Mouse (Mus musculus): ENCODE measurements around the gene Clcnkb.

Gene Clcnkb

DNA sequence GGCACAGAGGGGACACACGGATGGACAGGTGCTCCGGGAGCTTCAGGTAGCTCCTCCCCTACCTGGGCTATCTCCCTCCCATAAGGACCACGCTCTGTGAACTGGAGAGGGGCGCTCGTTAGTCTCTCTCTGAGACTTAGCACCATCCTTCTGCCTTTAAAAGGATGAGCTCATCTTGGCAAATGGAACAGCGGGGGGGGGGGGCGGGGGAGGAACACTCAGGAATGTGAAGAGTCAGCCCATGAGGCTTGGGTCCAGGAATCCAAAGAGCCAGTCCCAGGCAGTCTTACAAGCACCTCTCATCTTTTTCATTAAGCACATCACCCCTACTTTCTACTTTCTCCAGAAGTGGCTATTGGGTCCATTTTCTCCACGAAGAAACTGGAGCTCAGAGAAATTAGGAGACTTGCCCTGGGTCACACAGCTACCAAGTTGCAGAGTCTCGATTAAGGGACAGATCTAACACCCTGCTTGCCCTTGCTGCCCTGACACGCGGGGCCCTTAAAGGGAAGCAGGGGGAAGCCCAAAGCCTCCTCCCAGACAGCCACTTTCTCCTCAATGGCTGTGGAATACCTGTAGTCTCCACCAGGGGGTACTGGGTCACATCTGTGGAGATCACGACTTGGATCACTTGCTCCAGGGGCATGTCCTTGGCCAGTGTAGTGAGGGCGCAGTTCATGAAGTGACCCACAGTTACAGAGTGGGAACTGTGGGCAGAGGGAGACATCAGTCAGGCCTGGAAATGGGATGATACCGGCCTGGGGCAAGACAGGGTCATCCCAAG, 9.1 kb downstream of the Clcnkb start:
- no peak for DNase-seq (ENCODE audit: extremely low spot score, low spot score)

DNA sequence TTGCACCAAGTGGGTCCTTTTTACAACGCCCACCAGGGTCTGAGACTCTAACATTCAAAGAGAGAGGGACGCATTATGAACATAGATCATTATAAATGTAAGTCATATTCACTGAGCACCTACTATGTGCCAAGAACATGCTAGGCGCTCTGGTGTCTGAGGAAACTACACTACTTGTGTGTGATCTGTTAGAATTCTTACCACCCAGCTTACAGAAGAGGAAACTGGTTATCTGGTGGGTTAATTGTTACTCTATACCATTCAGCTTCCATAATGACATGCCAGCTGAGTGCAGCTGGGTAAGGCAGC, 10.5 kb downstream of the Clcnkb start:
- no peak for DNase-seq (ENCODE audit: extremely low spot score, low spot score)

DNA sequence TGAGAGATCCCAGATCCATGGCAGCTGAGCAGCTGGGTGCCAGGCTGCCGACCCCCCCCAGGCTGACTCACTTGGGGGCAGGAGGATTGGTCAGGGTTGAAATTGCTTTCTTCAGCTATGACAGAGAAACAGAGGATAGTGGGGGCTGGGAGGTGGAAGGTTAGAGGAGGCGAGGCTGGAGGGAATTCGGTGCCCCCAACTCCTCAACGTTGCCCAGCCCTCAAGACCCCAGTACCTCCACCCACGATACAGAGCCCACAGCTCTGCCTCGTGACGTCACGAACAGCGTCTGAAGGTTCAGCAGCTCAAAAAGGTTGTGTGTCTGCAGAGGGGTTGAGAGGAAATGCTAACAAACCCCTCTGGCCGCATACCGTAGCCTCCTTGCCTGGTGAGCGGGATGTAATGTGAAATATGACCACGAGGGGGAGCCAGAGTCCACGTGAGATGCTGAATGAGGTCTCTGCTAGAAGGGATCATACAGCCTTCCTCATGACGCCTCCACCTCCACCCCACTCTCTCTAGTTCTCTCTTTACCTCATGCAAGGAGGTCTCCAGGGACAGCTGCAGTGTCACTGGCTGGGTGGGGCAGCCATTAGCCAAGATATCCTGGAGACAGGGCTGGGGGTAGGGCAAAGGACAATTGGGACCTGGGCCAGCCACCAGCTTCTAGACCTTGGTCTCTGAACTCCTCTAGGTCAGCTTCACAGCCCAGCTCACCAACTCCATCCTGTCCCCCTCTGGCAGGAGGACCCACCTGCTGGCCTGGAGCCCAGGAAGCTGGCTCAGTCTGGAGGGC, 11.1 kb downstream of the Clcnkb start:
- DNase-seq (ENCODE audit: extremely low spot score, low spot score), result peak; percentile 92

DNA sequence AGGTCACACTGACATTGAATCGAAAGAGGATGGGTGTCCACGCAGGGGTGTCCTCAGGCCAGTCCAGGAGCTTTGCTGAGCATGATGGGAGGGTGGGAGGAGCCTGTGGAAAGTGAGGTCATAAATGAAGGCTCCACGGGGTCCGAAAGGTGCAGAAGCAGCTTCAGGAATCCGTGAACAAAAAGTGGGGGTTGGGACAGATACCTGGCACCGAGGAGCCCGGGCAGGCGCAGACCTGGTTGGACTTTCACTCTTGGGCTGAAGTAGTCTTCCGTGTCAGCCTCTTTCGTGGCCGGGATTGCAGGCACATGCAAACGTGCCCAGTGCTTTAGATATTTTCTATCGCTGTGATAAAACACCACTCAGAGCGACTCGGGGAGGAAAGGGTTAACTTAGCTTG, 15.6 kb downstream of the Clcnkb start:
- no peak for DNase-seq (ENCODE audit: extremely low spot score, low spot score)

DNA sequence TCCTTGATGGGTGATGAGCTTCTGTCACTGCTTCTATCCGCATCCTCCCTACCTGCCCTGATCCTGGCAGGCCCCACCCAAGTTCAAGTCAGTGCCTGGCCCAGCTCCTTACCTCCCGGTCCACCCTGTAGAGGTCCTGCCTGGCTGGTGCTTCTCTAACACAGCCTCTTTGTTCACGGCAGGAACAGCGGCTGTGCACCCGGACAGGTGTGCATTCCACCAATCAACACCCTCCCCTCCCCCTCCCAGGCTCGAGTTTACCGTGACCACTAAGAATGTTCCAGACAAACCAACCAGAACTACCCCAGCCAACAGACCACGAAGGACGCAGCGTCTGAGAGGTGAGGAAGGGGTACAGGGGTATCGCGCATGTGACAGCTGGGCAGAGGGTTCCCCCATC, 17.3 kb downstream of the Clcnkb start, which contains the start of gene Clcnka:
Clcnka (minus strand) TSS at position 180 of the 400 bp plus-strand sequence.
- DNase-seq (ENCODE audit: extremely low spot score, low spot score), result no peak

DNA sequence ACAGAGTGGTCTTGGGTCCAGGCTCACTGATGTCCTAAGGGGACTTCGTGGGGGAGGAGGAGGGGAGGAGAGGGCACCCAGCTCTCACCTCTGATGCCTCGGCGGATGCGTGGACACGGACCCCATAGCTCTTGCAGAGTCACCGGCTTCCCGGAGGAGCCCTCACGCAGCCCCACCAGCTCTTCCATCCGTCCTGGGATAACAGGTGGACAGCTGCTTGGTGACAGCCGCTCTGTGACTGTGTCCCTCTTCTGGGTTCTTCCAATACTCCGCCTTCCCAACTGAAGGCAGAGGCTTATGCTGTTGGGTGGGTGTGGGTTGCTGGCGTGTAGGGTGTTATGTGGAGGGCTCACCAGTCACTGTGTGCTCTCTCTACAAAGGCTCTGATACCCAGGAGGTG, 18.0 kb downstream of the Clcnkb start:
- DNase-seq (ENCODE audit: extremely low spot score, low spot score), result no peak

DNA sequence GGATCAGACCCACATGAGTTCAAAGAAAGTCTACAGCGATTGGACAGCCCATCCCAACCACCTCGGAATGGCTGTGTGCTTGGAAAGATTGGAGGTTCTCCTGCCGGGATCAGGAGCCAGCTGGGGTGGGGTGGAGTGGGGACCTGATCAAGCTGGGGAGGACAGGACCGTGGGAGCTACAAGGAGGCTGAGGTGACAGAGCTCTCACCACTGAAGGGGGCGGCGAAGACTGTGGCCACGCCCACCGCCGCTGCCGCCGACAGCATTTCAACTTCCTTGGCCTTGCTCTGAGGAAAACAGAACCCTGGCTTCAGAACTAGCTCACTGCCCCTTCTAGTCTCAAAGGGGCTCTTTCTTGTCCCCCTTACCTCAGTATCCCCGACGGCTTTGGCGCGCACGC, 21.1 kb downstream of the Clcnkb start:
- no peak for DNase-seq (ENCODE audit: extremely low spot score, low spot score)

DNA sequence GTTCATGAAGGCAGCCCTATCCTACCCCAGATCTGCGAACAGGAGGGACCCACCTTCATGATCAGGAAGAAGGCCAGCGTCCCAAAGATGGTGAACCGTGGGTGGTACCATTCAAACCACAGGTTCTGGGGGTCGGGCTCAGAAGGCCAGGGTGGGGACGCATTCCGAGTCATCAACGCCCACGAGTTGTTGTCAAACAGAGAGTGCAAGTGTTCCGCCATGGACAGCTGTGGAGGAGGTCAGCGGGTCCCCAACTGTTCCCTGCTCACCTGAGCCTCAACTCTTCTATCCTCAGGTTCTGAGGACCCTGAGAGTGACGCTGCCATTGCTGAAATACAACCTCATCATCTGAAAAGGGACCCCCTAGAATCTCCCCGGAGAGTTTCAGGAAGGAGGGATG, 24.5 kb downstream of the Clcnkb start:
- DNase-seq (ENCODE audit: extremely low spot score, low spot score), result no peak

DNA sequence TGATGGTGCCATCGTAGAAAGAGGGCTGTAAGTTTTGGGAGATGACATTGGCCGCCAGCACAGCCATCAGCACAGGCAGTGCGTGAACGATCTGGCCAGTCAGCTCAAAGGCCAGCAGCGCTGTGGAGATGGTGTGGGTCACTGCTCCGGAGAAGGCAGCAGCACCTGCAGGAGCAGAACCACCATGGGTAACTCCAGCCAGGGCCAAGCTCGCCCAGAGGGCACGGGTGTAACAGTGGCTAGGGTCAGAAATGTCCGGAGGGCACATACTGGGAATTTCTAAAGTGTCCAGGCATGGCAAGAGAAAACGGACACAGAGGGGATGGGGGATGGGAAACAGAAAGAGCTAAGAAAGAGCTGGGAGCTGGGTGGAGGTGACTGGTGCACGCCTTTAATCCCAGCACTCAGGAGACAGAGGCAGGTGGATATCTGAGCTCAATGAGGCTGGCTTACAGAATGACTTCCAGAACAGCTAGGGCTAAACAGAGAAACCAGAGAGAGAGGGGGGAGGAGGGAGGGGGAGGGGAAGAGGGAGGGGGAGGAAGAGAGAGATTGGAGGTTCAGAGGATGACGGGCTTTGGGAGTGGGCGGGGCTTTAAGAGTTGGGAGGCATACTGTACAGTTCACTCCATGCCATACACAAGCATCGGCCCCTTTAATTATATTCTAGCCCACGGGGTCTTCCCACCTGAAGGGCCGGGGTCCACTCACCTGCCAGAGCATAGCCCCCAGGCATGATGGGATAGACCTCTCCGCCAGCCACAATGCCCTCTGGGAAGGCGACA, 26.3 kb downstream of the Clcnkb start:
- no peak for DNase-seq (ENCODE audit: extremely low spot score, low spot score)

DNA sequence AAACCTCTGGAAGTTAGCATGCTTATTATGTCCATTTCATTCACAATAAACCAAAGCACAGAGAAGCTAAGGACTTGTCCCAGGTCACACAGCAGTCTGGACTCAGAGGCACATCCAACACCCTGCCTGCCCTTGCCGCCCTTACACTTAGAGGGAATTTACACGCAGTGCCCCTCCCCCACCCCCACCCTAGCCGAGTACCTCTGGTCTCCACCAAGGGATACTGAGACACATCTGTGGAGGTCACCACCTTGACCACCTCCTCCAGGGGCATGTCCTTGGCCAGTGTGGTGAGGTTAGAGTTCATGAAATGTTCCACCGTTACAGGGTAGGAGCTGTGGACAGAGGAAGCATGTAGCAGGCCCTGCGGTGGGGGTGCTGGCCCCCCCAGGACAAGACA, 27.9 kb downstream of the Clcnkb start:
- no peak for DNase-seq (ENCODE audit: extremely low spot score, low spot score)

DNA sequence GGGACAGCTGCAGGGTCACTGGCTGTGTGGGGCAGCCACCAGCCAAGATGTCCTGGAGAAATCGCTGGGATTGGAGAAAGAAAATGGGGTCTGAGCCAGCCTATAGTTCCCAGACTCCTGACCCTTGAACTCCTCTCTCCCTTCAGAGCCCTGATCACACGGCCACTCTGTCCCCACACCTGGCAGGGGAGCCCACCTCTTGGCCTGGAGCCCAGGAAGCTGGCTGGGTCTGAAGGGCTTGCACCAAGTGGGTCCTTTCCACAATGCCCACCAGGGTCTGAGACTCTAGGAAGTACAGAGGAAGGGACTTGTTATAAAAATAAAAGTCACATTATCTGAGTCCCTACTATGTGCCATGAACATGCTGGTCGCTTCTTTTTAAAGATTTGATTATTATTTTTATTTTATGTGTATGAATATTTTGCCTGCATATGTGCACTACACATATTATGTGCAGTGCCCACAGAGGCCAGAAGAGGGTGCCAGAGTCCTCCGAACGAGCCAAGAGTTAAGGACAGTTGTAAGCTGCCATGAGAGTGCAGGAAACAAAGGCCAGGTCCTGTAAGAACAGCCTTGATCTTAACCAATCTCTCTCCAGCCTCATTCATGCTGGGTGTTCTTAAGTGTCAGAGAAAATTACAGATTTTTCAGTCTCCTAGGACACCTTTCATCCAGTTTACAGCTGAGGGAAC, 28.6 kb downstream of the Clcnkb start:
- peak; percentile 85 for DNase-seq (ENCODE audit: extremely low spot score, low spot score)

DNA sequence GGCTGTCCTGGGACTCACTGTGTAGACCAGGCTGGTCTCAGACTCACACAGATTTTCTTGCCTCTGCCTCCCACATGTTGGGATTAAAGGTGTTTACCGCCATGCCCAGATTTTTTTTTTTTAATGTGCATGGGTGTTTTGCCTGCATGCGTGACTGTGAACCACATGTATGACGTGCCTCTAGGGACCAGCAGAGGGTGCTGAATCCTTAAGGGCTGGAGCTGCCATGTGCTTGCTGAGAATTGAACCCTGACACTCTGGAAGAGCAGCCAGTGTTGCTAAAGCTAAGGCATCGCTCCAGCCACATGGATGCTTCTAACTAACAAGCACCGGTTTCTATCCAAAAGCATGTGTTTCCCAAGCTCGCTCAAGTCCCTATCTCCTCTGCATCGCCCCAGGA, 29.7 kb downstream of the Clcnkb start:
- DNase-seq (ENCODE audit: extremely low spot score, low spot score), result no peak

DNA sequence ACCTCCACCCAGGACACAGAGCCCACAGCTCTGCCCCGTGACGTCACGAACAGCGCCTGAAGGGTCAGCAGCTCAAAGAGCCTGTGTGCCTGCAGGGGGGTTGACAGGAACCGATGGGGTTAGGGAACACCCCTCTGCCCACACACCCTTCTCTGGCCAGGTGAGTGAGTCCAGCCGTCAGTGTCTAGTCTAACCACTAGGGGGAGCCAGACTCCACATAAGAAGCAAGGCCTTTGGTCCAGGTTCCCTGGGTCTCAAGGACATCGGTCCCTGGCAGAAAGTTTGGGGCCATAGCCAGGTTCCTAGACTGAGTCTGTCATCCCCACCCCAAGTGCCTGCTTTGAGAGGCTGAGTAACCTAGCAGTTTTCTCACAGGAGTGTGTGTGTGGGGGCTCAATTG, 30.5 kb downstream of the Clcnkb start:
- peak; percentile 65 for DNase-seq (ENCODE audit: extremely low spot score, low spot score)

DNA sequence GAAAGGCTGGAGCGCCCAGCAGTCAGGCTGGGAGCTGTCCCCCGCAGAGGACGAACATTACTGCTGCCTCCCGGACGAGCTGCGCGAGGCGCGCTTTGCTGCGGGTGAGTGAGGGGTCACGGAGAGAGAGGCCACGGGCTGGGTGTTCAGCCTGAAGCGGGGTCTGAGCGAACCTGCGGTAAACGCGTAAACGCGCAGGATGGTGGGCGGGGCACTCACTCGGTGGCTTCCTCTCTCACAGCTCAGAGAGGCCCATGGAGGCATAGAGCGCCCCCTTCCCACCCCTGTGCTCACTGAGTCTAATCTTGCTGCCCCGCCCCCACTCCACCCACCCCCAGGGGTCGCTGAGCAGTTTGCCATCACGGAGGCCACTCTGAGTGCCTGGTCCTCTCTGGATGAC, 33.4 kb downstream of the Clcnkb start:
- DNase-seq (ENCODE audit: extremely low spot score, low spot score), result peak; percentile 44

DNA sequence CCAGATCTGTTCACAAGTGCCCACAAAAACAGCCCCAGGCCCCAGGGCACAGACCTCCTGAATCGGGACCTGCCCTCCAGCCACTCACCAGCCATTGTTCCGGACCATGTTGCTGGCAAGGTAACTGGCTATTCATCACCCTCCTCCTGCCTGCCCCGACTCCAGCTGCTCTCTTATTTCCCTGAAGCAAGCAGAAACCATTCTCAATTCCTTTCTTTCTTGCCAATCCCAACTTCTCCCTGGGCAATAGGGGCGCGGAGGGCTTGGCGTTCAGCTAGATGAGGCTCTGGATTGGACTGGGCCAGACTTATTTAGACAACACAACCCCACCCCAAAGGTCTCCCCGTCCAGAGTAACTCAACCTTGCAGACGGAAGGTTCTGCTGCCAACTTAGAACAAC, 36.1 kb downstream of the Clcnkb start:
- no peak for DNase-seq (ENCODE audit: extremely low spot score, low spot score)

DNA sequence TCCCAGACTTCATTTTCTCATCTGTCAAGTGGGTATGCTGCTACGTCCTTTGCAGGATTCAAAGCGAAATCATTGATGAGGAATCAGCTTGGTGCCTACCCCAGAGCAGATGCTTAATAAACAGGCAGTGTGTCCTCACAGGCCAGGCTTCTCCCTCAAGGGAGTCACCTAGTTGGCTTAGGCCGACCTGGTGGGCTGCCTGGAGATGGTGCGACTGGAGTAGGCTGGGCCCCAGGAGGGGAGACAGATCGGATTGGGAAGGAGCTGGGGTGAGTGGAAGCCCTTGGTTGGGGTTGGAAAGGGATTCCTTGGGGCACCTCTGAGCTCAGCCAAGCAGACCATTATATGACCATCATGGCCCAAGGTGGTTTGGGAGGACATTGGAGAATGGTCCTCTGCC, 43.4 kb downstream of the Clcnkb start:
- DNase-seq (ENCODE audit: extremely low spot score, low spot score), result no peak

DNA sequence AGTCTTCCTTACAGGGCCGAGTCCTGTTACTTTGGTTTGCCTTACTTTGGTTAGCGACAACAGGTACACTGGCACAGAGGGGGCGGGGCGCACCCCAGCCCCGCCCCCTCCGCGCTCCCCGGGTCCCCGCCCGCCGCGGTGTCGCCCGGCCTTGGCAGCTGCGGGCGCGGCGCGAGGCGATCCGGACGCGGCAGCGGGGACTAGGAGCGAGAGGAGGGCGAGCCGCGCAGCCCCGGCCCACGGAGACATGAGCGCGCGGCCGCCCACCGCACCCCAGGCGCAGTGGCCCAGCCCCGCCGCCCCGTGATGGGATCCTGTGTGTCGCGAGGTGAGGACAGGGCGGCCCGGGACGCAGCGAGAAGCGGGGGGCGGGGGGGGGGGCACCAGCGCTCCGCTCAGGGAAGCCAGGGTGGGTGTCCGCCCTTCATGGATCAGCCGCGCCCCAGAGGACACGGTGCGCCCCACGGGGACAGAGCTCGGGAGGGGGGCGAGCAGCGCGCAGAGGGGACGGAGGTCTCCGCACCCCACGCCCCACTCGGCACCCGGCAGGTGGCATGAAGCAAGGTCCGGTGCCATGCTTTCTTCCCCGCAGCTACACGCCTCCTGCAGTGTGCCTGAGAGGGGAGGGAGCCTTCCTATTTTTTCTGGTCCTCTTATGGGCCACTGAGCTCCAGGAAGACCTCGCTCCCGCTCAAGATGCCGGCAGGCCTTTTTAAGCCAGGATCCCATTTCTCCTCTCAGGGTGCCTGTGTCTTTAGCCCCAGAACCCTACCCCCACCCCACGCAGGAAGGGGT, 47.6 kb downstream of the Clcnkb start, which contains the start of gene Fam131c:
Fam131c (plus strand) TSS at position 224 of the 795 bp plus-strand sequence.
- DNase-seq (ENCODE audit: extremely low spot score, low spot score), result no peak

DNA sequence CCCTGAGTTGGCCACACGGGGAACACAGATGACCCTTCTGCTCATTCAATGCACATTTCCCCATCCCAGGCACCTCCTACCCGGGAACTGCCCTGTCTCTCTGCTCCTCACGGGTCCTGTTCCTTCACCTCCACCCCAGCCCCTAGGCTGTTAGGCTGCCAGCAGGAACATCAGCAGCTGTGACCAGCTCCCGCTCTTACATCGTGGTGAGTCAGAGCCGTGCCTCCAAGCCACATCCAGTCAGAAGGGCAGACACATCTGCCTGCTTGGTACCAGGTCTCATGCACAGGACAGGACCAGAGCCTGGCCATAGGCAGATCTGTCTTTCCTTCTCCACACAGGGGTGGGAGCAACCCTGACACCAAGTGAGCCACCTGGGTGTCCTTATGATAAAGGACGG, 49.9 kb downstream of the Clcnkb start:
- no peak for DNase-seq (ENCODE audit: extremely low spot score, low spot score)

DNA sequence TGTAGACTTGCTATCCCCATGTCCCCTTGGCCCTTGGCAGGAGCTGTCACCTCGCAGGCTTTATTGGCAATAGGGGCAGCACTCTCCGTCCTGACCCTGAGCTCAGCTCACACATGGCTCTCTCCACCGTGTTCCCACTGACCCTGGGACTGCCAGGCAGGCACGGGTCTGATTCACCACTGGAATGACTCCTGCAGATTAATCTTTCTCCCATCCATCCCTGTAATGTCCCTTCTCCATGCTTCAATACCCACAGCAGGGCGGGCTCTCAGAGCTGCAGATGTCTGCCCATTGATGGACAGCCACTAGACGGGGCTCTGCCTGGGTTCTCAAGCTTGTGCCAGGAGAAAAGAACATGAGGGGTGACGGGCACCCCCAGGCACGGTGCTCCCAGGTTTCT, 50.7 kb downstream of the Clcnkb start:
- no peak for DNase-seq (ENCODE audit: extremely low spot score, low spot score)

DNA sequence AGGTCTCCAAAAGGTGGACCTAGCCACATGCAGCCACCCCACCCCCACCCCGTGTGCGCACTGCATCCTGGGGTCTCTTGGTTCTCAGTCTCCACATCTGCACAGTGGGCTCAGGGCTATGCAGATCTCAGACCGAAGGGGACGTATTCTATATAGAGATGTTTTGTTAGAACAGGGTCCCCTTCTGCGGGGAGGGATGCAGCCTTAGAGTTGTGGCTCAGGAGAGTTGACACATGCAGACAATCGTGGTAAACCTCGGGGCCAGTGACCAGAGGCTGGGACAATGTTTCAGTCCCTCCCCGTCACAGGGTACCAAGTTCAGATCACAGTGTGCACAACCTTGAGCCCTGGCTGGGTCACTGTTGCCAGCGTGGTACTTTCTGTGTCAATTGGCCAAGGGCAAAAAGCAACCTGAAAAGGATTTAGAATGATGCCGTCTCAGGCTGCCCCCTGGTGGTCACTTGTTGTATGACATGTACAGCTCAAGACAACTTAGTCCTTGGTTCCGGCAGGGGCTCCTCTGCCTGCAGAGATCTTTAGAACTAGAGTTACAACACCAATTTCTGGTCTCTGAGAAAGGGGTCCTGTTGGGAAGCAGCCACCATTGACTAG, 52.8 kb downstream of the Clcnkb start:
- DNase-seq (ENCODE audit: extremely low spot score, low spot score), result peak; percentile 92

Measured in neural tube, embryonic 10.5 days (tissue).